Mouse (Mus musculus) embryonic fibroblast, embryonic 13.5 days (primary cell): ENCODE results near the gene Prpf31.

Source experiments
- CTCF ChIP-seq: IDR thresholded peaks from 2 replicates; pipeline ENCODE4 v1.5.1; 2011; ENCODE audit warnings: mild to moderate bottlenecking, control low read depth, low read length, moderate library complexity, borderline replicate concordance; ENCODE audit not compliant: insufficient read depth
- POLR2A ChIP-seq: IDR thresholded peaks from 2 replicates; pipeline ENCODE4 v1.6.1; 2011; ENCODE audit warnings: low read depth, mild to moderate bottlenecking, control low read depth, low read length, moderate library complexity

DNA sequence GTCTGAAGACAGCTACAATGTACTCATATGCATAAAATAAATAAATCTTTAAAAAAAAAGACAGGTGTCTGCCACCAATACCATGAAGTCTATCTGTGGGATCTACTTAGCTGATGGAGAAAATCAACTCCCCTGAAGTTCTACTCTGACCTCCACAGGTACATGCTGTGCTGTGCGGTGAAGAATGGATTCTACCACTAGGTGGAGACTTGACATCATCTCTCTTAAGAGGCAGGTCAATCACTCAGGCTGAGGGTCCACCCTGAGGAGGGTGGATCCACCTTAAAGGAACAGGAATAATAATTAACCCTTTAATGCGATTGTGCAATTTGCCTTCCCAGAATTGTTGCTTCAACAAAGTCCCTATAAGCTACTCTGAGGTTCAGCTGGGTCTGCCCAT lies 23.0 kb upstream of the Prpf31 start:
- no peak for TF ChIP-seq CTCF
- TF ChIP-seq POLR2A, result no peak
